Mouse (Mus musculus): ENCODE results near the gene Il31ra. TPM values are rescaled to one million over a fixed set of nuclear protein-coding genes. Genes with fewer than 3 reads are reported as not detected.

Il31ra gene
- polyA plus RNA-seq, 1 experiment from 2014 or later: 0.06 TPM

- Histone ChIP-seq H3K36me3 (ENCODE audit: control insufficient read depth, insufficient read depth, low read length) (no peaks in the 10 kb centered on the region), H3K9ac (ENCODE audit: low read depth, low read length) (no peak overlapping the region), H3K4me2 (ENCODE audit: low read depth, low read length) (no peak overlapping the region), H3K27me3 (replicated peaks; ENCODE audit: control insufficient read depth, insufficient read depth, low read length) (no peaks in the 10 kb centered on the region), H3K4me1 (ENCODE audit: control insufficient read depth, insufficient read depth, low read length) (no peaks in the 10 kb centered on the region), H3K9me3 (ENCODE audit: control insufficient read depth, low read length) (no peaks in the 10 kb centered on the region), H3K27ac (ENCODE audit: low read length) (no peak overlapping the region), H3K4me3 (ENCODE audit: low read length) (no peak overlapping the region)
- ATAC-seq: no peak
These were observed 20.4 kb downstream of the Il31ra start for GRCm38 (mm10) chr13:112573800-112574199.

GRCm38 (mm10) chr13:112570768-112571167, 23.4 kb downstream of the Il31ra start:
- no peak for ATAC-seq
- Histone ChIP-seq H3K27ac (ENCODE audit: low read length) (no peak overlapping the region), H3K36me3 (ENCODE audit: control insufficient read depth, insufficient read depth, low read length) (no peaks in the 10 kb centered on the region), H3K9me3 (ENCODE audit: control insufficient read depth, low read length) (no peaks in the 10 kb centered on the region), H3K27me3 (replicated peaks; ENCODE audit: control insufficient read depth, insufficient read depth, low read length) (no peaks in the 10 kb centered on the region), H3K4me3 (ENCODE audit: low read length) (no peak overlapping the region), H3K9ac (ENCODE audit: low read depth, low read length) (no peak overlapping the region), H3K4me2 (ENCODE audit: low read depth, low read length) (no peak overlapping the region), H3K4me1 (ENCODE audit: control insufficient read depth, insufficient read depth, low read length) (no peaks in the 10 kb centered on the region)
- 70% methylated on average over 5 of the region's 5 CpGs for WGBS

GRCm38 (mm10) chr13:112569606-112570005, 24.6 kb downstream of the Il31ra start:
- WGBS: 47% methylated on average over 4 of the region's 4 CpGs
- Histone ChIP-seq H3K36me3 (ENCODE audit: control insufficient read depth, insufficient read depth, low read length) (no peaks in the 10 kb centered on the region), H3K27ac (ENCODE audit: low read length) (no peak overlapping the region), H3K4me2 (ENCODE audit: low read depth, low read length) (no peak overlapping the region), H3K9me3 (ENCODE audit: control insufficient read depth, low read length) (no peaks in the 10 kb centered on the region), H3K4me3 (ENCODE audit: low read length) (no peak overlapping the region), H3K27me3 (replicated peaks; ENCODE audit: control insufficient read depth, insufficient read depth, low read length) (no peaks in the 10 kb centered on the region), H3K4me1 (ENCODE audit: control insufficient read depth, insufficient read depth, low read length) (no peaks in the 10 kb centered on the region), H3K9ac (ENCODE audit: low read depth, low read length) (no peak overlapping the region)
- no peak for ATAC-seq

- no peaks in the 10 kb centered on the region for H3K27me3 ChIP-seq (replicated peaks; ENCODE audit: control insufficient read depth, insufficient read depth, low read length)
These were observed 33.5 kb downstream of the Il31ra start for GRCm38 (mm10) chr13:112560554-112561138.

GRCm38 (mm10) chr13:112556501-112556900, 37.7 kb downstream of the Il31ra start:
- H3K4me2 ChIP-seq (ENCODE audit: low read depth, low read length): no peak overlapping the region
- H3K9me3 ChIP-seq (ENCODE audit: control insufficient read depth, low read length): no peaks in the 10 kb centered on the region
- no peaks in the 10 kb centered on the region for H3K27me3 ChIP-seq (replicated peaks; ENCODE audit: control insufficient read depth, insufficient read depth, low read length)
- no peak overlapping the region for H3K27ac ChIP-seq (ENCODE audit: low read length)
- H3K4me1 ChIP-seq (ENCODE audit: control insufficient read depth, insufficient read depth, low read length): no peaks in the 10 kb centered on the region
- WGBS: 54% methylated on average over 2 of the region's 2 CpGs
- H3K36me3 ChIP-seq (ENCODE audit: control insufficient read depth, insufficient read depth, low read length): no peaks in the 10 kb centered on the region
- no peak overlapping the region for H3K4me3 ChIP-seq (ENCODE audit: low read length)
- H3K9ac ChIP-seq (ENCODE audit: low read depth, low read length): no peak overlapping the region
- ATAC-seq: no peak

More at GRCm38 (mm10) chr13:112560554-112561138, 33.5 kb downstream of the Il31ra start:
- no peak for ATAC-seq
- Histone ChIP-seq H3K9ac (ENCODE audit: low read depth, low read length) (no peak overlapping the region), H3K36me3 (ENCODE audit: control insufficient read depth, insufficient read depth, low read length) (no peaks in the 10 kb centered on the region), H3K9me3 (ENCODE audit: control insufficient read depth, low read length) (no peaks in the 10 kb centered on the region), H3K4me1 (ENCODE audit: control insufficient read depth, insufficient read depth, low read length) (no peaks in the 10 kb centered on the region), H3K27ac (ENCODE audit: low read length) (no peak overlapping the region), H3K4me3 (ENCODE audit: low read length) (no peak overlapping the region), H3K4me2 (ENCODE audit: low read depth, low read length) (no peak overlapping the region)
- WGBS: 84% methylated on average over 6 of the region's 6 CpGs

- Histone ChIP-seq H3K4me1 (ENCODE audit: control insufficient read depth, insufficient read depth, low read length) (no peaks in the 10 kb centered on the region), H3K27ac (ENCODE audit: low read length) (no peak overlapping the region), H3K9me3 (ENCODE audit: control insufficient read depth, low read length) (no peaks in the 10 kb centered on the region), H3K4me3 (ENCODE audit: low read length) (no peak overlapping the region), H3K4me2 (ENCODE audit: low read depth, low read length) (no peak overlapping the region), H3K9ac (ENCODE audit: low read depth, low read length) (no peak overlapping the region), H3K27me3 (replicated peaks; ENCODE audit: control insufficient read depth, insufficient read depth, low read length) (no peaks in the 10 kb centered on the region), H3K36me3 (ENCODE audit: control insufficient read depth, insufficient read depth, low read length) (no peaks in the 10 kb centered on the region)
- ATAC-seq: no peak
- 91% methylated on average over 5 of the region's 5 CpGs for WGBS
These were observed 40.9 kb downstream of the Il31ra start for GRCm38 (mm10) chr13:112553304-112553703.

GRCm38 (mm10) chr13:112551641-112552548, 42.3 kb downstream of the Il31ra start:
- Histone ChIP-seq H3K36me3 (ENCODE audit: control insufficient read depth, insufficient read depth, low read length) (no peaks in the 10 kb centered on the region), H3K27ac (ENCODE audit: low read length) (no peak overlapping the region), H3K4me1 (ENCODE audit: control insufficient read depth, insufficient read depth, low read length) (no peaks in the 10 kb centered on the region), H3K4me2 (ENCODE audit: low read depth, low read length) (no peak overlapping the region), H3K9me3 (ENCODE audit: control insufficient read depth, low read length) (no peaks in the 10 kb centered on the region), H3K27me3 (replicated peaks; ENCODE audit: control insufficient read depth, insufficient read depth, low read length) (no peaks in the 10 kb centered on the region), H3K9ac (ENCODE audit: low read depth, low read length) (no peak overlapping the region), H3K4me3 (ENCODE audit: low read length) (no peak overlapping the region)
- WGBS: 75% methylated on average over 7 of the region's 7 CpGs
- no peak for ATAC-seq

- no peaks in the 10 kb centered on the region for H3K27me3 ChIP-seq (replicated peaks; ENCODE audit: control insufficient read depth, insufficient read depth, low read length)
- no peak overlapping the region for H3K9ac ChIP-seq (ENCODE audit: low read depth, low read length)
- H3K9me3 ChIP-seq (ENCODE audit: control insufficient read depth, low read length): no peaks in the 10 kb centered on the region
- no peak overlapping the region for H3K4me2 ChIP-seq (ENCODE audit: low read depth, low read length)
- no peak overlapping the region for H3K27ac ChIP-seq (ENCODE audit: low read length)
- no peak overlapping the region for H3K4me3 ChIP-seq (ENCODE audit: low read length)
- WGBS: 63% methylated on average over 10 of the region's 10 CpGs
- no peak for ATAC-seq
- no peaks in the 10 kb centered on the region for H3K36me3 ChIP-seq (ENCODE audit: control insufficient read depth, insufficient read depth, low read length)
- H3K4me1 ChIP-seq (ENCODE audit: control insufficient read depth, insufficient read depth, low read length): no peaks in the 10 kb centered on the region
These were observed 52.8 kb downstream of the Il31ra start for GRCm38 (mm10) chr13:112541223-112541975.

- Histone ChIP-seq H3K9me3 (ENCODE audit: control insufficient read depth, low read length) (no peaks in the 10 kb centered on the region), H3K27me3 (replicated peaks; ENCODE audit: control insufficient read depth, insufficient read depth, low read length) (no peaks in the 10 kb centered on the region), H3K4me1 (ENCODE audit: control insufficient read depth, insufficient read depth, low read length) (no peaks in the 10 kb centered on the region), H3K4me3 (ENCODE audit: low read length) (no peak overlapping the region), H3K36me3 (ENCODE audit: control insufficient read depth, insufficient read depth, low read length) (no peaks in the 10 kb centered on the region), H3K9ac (ENCODE audit: low read depth, low read length) (no peak overlapping the region), H3K27ac (ENCODE audit: low read length) (no peak overlapping the region), H3K4me2 (ENCODE audit: low read depth, low read length) (no peak overlapping the region)
- 51% methylated on average over 3 of the region's 3 CpGs for WGBS
- ATAC-seq: no peak
These were observed 53.5 kb downstream of the Il31ra start for GRCm38 (mm10) chr13:112540616-112541015.
